Mouse (Mus musculus) adrenal gland, postnatal 10 days (tissue): ENCODE results near the gene Cyp11a1. TPM values are rescaled to one million over a fixed set of nuclear protein-coding genes. Genes with fewer than 3 reads are reported as not detected.
A peak's percentile ranks its signal among the peaks of the same experiment; 100 is the strongest.

Experiments used
- DNase-seq: peaks from one replicate; pipeline ENCODE4 v3.0.0; 2021; ENCODE audit warnings: mixed read lengths
- total RNA-seq, 2 experiments: library from RNA; stranded (reverse); gene quantifications; 2 replicates each; pipeline ENCODE4 v1.2.3; 2021

Cyp11a1 gene
- total RNA-seq, 2 experiments from 2014 or later: 1,564 to 1,873 TPM

- DNase-seq: no peak
These were observed 2.3 kb downstream of the Cyp11a1 start for GRCm38 (mm10) chr9:58008336-58009014.

DNA sequence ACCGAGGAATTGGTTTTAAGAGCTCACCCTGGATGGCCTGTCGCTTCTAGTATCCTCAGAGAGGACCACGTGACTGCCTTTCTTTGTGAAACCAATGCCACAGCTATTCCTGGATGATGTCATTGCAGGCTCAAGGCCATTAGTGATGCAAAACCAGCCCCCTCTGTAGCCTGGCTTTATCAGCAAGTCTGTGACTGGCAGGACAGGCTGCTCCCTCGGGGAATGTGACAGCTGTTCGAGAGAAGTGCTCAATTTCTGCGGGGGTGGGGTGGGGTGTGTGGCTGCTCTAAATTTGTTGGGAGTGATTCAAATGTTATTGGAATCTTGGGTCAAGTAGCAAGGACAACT, 2.8 kb downstream of the Cyp11a1 start:
- peak; percentile 86 for DNase-seq

- DNase-seq: no peak
These were observed 3.4 kb downstream of the Cyp11a1 start for GRCm38 (mm10) chr9:58009588-58009987.

DNA sequence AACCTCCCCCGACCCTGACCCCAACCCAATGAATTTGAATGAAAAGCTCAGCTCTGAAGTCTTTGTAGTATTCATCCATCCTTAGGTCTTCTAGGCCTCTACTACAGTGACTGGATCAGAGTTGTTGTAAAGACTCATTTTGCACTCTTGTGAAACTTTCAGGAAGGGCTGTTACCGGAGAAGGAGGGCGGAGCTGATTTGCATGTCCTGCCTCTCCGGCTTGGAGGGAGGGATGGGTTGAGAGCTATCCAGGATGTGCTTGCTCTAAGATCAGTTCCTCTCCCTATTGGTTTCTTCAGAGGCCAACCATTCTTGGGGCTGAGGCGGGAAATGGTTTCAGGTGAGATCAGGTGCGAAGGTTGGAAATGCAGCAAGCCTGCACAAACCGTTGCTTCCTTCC, 4.8 kb downstream of the Cyp11a1 start:
- DNase-seq: peak; percentile 67

GRCm38 (mm10) chr9:58011552-58011951, 5.3 kb downstream of the Cyp11a1 start:
- DNase-seq: no peak

GRCm38 (mm10) chr9:58012486-58012885, 6.3 kb downstream of the Cyp11a1 start:
- no peak for DNase-seq

- no peak for DNase-seq
These were observed 6.7 kb downstream of the Cyp11a1 start for GRCm38 (mm10) chr9:58012935-58013334.

DNA sequence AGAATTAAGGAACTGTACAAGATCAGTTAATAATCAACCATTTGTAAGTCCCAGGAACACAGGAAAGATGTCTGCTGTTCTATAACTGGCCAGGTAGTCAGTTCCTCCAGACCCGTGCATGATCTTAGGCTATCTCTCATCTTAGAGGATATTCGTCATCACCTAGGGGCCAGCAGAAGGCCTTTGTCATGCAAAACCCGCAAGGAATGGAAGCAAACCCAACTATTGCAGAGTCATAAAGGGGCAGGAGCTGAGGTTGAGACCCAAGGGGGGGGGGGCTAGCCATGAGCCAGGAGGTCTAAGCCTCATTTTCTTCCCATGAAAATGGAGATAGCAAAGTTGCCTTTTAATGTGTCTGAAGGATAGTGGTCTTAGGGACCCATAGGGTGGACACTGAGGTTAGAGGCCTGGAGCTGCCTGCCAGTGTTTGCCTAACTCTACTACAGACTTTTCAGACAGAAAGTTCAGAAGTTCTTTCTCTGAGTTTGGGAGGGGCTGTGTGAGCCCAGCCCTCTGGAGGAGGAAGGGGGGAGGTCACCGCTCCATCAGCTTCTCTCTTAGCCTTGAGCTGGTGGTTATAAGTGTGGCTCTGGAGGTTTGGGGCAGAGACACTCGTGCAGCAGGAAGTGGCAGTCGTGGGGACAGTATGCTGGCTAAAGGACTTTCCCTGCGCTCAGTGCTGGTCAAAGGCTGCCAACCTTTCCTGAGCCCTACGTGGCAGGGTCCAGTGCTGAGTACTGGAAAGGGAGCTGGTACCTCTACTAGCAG, 8.4 kb downstream of the Cyp11a1 start:
- DNase-seq: peak; percentile 88

- DNase-seq: no peak
These were observed 9.6 kb downstream of the Cyp11a1 start for GRCm38 (mm10) chr9:58015856-58016255.

GRCm38 (mm10) chr9:58016962-58017361, 10.8 kb downstream of the Cyp11a1 start:
- DNase-seq: peak; percentile 43

DNA sequence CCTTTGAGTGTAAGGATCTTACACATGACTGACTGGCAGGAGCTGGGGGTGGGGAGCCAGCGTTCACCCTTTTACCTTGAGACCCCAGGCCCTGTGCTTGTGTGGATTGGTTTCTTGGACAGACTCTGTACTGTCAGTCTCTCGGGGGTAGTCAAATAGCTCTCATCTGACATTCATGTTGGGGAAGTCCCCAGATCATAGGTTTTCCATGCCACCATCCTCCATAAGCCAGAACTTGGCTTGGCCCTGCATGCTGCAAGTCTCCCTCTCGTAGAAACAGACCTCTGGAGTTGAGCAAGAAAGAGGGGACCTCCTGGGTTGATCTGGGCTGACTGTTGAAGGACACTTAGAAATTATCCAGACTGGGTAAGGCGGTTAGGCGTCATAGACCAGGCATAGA, 12.2 kb downstream of the Cyp11a1 start:
- no peak for DNase-seq

- no peak for DNase-seq
These were observed 19.8 kb downstream of the Cyp11a1 start for GRCm38 (mm10) chr9:58025995-58026394.

GRCm38 (mm10) chr9:58027426-58028180, 21.4 kb downstream of the Cyp11a1 start:
- no peak for DNase-seq

DNA sequence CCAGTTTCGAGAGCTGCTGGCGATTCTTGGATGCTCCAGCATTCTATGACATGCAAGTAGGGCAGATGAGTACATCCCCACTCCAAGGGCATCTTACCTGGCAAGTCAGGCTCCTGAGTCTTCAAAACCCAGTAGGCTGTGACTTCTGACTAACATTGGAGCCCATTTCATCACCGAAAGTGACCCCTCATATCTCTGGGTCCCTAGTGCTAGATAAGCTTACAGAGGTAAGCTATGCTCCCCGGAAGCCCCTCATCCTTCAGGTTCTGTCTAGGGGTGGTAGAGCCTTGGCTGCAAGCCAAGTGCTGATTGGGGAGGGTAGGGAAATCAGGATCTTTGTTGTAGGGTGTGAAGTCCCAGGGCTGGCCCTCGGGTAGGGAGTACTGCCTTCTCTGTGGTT, 22.6 kb downstream of the Cyp11a1 start:
- peak; percentile 37 for DNase-seq

GRCm38 (mm10) chr9:58029635-58030034, 23.4 kb downstream of the Cyp11a1 start:
- peak; percentile 33 for DNase-seq

- DNase-seq: no peak
These were observed 25.7 kb downstream of the Cyp11a1 start for GRCm38 (mm10) chr9:58031895-58032294.

GRCm38 (mm10) chr9:58035519-58035918, 29.3 kb downstream of the Cyp11a1 start:
- no peak for DNase-seq

- peak; percentile 76 for DNase-seq
These were observed 29.9 kb downstream of the Cyp11a1 start for GRCm38 (mm10) chr9:58035951-58036698.

DNA sequence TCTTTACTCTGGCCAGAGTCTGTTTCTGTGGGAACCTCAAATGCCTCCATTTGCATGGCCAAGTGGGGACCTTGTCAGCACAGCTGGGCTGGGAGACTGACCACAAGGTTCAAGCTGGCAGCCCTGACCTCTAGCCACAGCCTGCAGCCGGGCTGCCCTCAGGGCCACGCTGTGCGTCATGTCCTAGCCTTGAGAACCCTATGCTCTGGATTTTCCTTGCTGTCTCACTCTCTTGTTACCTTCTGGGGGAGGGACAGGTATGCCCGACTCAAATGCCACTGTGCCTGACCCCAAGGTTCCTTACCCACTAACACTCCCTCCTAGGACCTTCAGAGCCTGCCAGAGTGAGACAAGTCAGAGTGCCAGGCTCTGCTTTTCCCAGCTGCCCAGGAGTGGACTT, 30.8 kb downstream of the Cyp11a1 start:
- DNase-seq: peak; percentile 79

DNA sequence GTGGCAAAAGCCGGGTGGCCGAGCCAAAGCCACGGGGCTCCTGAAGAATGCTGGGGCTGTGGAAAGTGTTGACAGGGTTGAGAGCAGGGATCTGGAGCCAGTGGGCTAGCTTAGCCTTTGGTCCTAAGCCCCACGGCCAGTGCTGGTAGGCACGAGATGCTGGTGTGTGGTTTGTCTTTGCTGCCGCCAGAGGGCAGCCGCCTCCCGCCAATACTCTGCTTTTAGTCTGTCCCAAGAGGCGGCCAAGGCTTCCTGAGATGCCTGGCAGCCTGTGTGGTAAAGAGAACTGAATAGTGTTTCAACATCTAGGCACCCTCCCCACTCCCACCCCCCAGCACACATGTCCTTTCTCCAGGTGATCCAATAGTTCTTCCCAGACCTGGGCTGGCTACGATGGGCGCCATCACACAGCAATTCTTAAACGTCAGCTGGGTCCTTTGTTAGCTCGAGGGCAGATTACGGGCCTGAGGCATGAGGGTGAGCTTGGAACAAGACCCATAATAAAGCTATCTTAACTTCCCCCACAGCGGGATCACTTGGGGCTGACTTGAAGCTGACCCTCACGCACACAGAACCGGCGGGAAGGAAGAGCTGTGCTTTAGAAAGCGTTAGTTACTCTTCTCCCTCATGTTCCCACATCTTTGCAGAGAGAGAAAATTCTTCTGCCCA, 32.4 kb downstream of the Cyp11a1 start:
- peak; percentile 86 for DNase-seq

GRCm38 (mm10) chr9:58040977-58041376, 34.8 kb downstream of the Cyp11a1 start:
- no peak for DNase-seq

- DNase-seq: no peak
These were observed 36.2 kb downstream of the Cyp11a1 start for GRCm38 (mm10) chr9:58042391-58042790.
